Mouse (Mus musculus): Measurements from ENCODE around the gene Lmod2. TPM values are rescaled to one million over a fixed set of nuclear protein-coding genes. Genes with fewer than 3 reads are reported as not detected.

Lmod2 gene
- polyA plus RNA-seq, 1 experiment, result 33.6 TPM

GRCm38 (mm10) chr6:24651538-24651937 is 54.0 kb downstream of the Lmod2 start:
- H3K79me2 ChIP-seq (ENCODE audit: control insufficient read depth, insufficient read depth), result peaks cover 96% of the 10 kb centered on the region
- no peaks in the 10 kb centered on the region for H3K27me3 ChIP-seq (ENCODE audit: control insufficient read depth, insufficient read depth, insufficient read length)
- H3K36me3 ChIP-seq (ENCODE audit: control insufficient read depth, insufficient read depth), result no peaks in the 10 kb centered on the region
- no peak for TF ChIP-seq MAX (IDR thresholded peaks at IDR 0.05; ENCODE audit: low read depth)
- TF ChIP-seq POLR2AphosphoS2 (IDR thresholded peaks at IDR 0.05; ENCODE audit: insufficient read length, low read depth), result no peak
- TF ChIP-seq CEBPB (IDR thresholded peaks at IDR 0.05; ENCODE audit: insufficient read depth, poor library complexity, severe bottlenecking), result no peak
- no peak for TF ChIP-seq TCF3 (IDR thresholded peaks at IDR 0.05; ENCODE audit: insufficient read length, low read depth)
- TF ChIP-seq MYOD1 (IDR thresholded peaks at IDR 0.05; ENCODE audit: control insufficient read depth in 1 of 3, insufficient read length in 2 of 3, low read depth in 2 of 3), result no peak
- no peak for TF ChIP-seq MYOG (IDR thresholded peaks at IDR 0.05; ENCODE audit: control insufficient read depth in 1 of 3, insufficient read depth in 1 of 3, insufficient read length in 2 of 3, low read depth in 2 of 3)
- no peak for TF ChIP-seq E2F4 (IDR thresholded peaks at IDR 0.05; ENCODE audit: insufficient read depth)
- TF ChIP-seq POLR2A (IDR thresholded peaks at IDR 0.05; ENCODE audit: insufficient read length, low read depth), result no peak
- no peak for TF ChIP-seq TCF12 (IDR thresholded peaks at IDR 0.05; ENCODE audit: insufficient read depth, poor library complexity, severe bottlenecking)
- no peak for TF ChIP-seq USF1 (IDR thresholded peaks at IDR 0.05; ENCODE audit: low read depth)
- TF ChIP-seq REST (IDR thresholded peaks at IDR 0.05; ENCODE audit: insufficient read depth, insufficient read length), result no peak
- no peak for TF ChIP-seq SRF (IDR thresholded peaks at IDR 0.05; ENCODE audit: control insufficient read depth, insufficient read length, low read depth)
- no peak overlapping the region for H3K4me3 ChIP-seq
- no peak overlapping the region for H3ac ChIP-seq (ENCODE audit: control insufficient read depth, insufficient read length)
- H3K4me2 ChIP-seq (ENCODE audit: low read depth), result no peak overlapping the region

Other genes with a start within 250 kb of the Lmod2 start
- not detected for gene Iqub, start 82.7 kb upstream of the Lmod2 start, polyA plus RNA-seq (2012; fragmentation: generic; extraction: Trizol)
- 234 TPM for gene Ndufa5, start 69.7 kb upstream of the Lmod2 start, polyA plus RNA-seq (2012; fragmentation: generic; extraction: Trizol)
- gene Asb15, start 69.6 kb upstream of the Lmod2 start, polyA plus RNA-seq (2012; fragmentation: generic; extraction: Trizol), result 0.16 TPM
- 10.8 TPM for gene Wasl, start 67.2 kb downstream of the Lmod2 start, polyA plus RNA-seq (2012; fragmentation: generic; extraction: Trizol)
- gene Hyal6, start 135.5 kb downstream of the Lmod2 start, polyA plus RNA-seq (2012; fragmentation: generic; extraction: Trizol), result 0.07 TPM
- 0.01 TPM for gene Hyal4, start 150.6 kb downstream of the Lmod2 start, polyA plus RNA-seq (2012; fragmentation: generic; extraction: Trizol)
- not detected for gene Spam1, start 193.4 kb downstream of the Lmod2 start, polyA plus RNA-seq (2012; fragmentation: generic; extraction: Trizol)